Mouse (Mus musculus): Measurements from ENCODE around the gene Pisd.
"Not testable (repeated sequence)": the region's sequence is repeated elsewhere in the genome, so short reads cannot be mapped to it uniquely, and the experiment has no call there.

Gene Pisd

DNA sequence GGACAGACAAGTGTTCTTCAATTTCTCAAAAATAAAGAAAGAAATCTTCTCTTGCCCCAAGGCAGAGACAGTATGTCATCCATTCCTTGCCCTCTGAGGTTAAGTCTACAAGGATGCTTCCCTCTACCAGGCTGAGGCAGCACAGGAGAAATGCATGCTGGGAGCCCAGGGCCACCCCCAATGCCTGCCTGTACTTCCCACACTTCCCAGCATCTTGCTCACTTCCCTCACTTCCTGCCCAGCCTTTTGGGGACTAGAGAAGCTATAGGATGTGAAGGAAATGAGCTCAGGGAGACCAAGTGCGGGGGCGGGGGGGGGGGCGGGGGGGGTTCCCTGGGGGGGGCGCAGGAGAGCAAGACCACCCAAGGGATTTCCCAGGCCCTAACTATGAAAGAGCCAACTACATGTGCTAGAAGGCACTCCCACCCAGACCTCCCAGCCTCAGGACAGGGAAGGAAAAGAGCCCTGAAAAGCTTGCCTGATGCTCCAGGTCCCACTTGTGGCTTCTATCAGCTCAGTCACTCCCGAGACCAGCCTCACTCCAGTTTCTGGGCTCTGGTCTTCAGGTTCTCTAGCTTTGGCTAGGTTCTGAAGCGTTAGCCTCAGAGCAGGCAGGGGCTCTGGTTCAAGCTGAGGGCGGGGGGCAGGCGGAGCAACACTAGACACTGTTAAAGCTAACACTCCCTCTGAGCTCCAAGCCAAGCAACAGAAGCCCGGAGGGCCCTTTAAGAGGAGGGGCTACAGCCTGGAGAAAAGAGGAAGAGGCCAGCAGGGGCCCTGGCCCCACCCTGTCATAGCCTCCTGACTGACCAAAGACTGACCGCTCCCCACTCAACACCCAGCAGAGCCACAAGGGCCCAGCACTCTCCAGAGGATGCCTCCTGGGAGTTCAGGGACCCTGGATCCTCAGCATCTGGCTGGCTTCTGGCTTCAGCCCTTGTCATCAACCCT is 39.5 kb downstream of the Pisd start:
- DNase-seq: peak; percentile 73 to 79

DNA sequence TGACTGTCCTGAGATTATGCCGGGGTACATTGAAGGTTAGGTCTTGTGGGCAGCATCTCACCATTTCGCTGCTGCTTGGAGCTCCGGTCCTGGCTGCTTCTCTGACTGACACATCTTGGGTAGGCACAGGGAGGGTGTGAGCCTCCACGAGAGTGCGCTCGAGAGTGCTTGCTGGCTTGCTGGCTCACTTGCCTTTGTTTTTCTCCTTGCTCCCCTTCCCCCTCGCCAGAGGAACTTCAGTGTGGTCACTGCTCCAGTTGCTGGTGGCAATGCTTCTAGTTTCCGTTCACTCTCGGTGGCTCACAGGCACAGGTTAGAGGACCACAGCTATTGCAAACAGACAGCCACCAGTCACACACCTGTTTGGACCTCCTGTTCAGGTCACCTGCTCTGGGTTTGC is 43.3 kb downstream of the Pisd start:
- no peak for DNase-seq

DNA sequence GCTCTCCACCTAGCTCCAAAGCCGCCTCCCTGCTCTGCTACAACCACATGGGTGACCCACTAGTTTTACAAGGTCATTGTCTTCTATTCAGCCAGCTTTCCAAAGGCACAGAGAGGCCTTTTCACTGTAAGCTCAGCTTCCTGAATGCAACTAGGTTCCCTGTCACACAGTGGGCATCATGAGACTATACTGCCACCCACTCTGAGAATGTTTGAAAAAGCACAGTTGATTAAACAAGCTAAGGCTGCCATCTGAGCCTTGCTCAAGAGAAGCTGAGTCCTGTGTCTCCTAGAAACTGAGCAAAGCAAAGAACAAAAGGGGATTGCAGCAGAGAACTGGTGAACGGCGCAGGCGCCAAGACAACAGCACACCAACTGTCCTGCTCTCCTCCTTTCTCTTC is 44.1 kb downstream of the Pisd start:
- not testable (repeated sequence) for DNase-seq

- not testable (repeated sequence) for DNase-seq
Measured at GRCm38 (mm10) chr5:32740850-32741249, 44.6 kb downstream of the Pisd start.

DNA sequence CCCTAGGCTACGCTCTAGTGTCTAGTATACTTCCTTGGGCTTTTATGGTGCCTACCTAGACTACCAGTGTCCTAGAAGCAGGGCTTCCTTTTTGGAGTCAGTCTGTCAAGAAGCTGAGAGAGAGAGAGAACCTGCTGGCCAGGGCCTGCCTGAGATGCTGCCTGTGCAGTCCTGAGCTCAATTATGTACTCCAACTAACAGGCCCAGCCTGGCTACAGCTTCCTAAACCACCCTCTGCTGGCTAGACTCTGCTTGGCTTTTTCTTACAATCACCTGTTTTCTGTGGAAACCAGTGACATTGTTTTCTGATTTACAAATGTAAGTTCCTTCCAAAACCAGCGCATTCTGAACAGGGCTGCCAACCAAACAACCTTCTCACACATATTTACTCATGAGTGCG is 45.3 kb downstream of the Pisd start:
- DNase-seq: no peak

DNA sequence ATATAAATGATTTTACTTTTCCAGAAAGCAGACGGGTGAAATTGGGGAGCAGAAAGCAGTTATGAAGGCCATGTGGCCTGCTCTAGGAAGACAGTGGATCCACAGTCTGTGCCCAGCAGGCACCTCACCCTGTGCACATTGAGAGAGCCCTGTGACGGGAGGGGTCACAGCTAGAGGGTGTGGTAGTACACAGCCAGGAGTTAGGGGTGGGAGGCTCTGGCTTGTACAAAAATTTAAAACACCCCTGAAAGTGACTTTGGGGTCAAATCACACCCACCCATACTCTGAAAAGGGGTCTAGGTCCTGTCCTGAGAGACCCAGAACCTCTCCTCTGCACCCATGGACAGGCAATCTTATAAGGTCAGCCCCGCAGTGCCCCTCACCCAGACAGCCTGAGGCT is 48.7 kb downstream of the Pisd start:
- DNase-seq: not testable (repeated sequence)

DNA sequence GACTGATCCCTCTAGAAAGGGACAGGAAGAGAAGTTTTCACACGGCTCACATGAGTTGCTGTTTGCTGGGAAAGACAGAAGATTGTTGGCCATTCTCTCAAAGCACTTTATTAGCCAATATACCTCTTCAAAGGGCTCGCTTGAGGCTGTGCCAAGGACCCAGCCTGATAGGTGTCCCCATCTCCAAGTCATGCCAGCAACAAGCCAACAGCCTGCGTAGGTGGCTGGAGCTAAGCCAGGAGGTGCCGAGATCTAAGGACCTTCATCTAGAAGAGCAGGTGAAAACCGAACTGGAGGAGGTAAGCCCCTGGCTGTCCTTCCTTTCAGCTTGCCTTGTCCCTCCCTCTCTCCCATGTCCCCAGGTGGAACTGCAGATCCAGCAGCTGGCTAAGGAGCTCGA is 49.7 kb downstream of the Pisd start:
- no peak for DNase-seq

- DNase-seq: not testable (repeated sequence)
Measured at GRCm38 (mm10) chr5:32733892-32734291, 51.6 kb downstream of the Pisd start.

DNA sequence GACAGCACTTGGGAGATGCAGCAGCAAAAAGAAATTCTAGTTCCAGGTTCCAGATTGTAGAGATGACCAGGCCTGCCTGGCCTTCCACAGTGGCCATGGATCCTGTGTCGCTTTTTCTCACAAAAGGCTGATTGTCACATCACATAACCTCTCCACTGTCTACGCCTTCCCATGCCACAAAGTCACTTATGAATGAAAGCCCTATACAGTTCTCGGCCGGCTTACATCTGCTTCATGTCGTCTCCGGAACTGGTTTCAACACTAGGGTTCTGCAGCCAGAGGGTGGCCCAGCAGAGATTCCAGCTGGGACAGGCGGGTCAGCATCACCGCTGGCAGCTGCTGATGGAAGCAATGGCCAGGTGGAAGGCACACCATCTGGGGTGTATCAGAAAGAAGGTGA is 56.6 kb downstream of the Pisd start:
- no peak for DNase-seq

GRCm38 (mm10) chr5:32728300-32728699 is 57.1 kb downstream of the Pisd start:
- DNase-seq: no peak

DNA sequence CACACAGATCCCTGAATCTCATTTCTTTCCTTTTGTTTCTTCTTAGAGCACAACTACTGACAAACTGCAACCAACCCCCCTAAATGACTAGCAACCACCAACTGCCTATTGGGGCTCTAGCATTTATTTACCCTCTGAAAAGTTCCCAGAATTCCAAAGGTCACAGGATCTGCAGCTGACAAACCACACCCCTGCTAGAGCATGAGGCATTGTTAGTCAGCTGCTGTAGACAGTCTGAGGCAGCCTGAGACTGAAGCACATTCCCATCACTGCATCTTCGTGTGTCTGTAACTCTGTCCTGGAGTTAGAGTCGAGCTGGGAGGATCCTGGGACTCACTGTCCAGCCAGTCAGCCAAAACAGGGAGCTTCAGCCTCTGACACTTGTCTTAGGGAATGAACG is 60.0 kb downstream of the Pisd start:
- peak; percentile 24 to 60 for DNase-seq

DNA sequence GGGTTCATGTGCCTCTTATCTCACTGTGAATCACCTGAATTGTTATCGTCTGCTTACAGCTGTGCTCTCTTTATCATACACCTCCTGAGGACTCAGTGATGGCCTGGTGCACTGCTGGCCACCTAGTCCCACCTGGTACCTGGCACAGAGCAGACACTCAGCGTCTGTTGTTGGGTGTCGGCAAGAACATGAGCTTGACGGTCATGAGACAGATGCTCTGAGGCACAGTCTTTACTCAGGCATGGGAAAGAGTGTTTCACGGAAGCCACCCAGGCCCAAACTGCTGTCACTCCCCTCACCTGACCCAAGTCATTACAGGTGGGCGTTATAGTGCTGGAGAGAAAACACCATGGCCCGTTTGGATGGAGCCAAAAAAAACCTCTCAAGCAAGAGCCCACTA is 61.5 kb downstream of the Pisd start:
- DNase-seq: no peak

GRCm38 (mm10) chr5:32722711-32723110 is 62.7 kb downstream of the Pisd start:
- DNase-seq: not testable (repeated sequence)

- DNase-seq: no peak
Measured at GRCm38 (mm10) chr5:32722263-32722662, 63.2 kb downstream of the Pisd start.

DNA sequence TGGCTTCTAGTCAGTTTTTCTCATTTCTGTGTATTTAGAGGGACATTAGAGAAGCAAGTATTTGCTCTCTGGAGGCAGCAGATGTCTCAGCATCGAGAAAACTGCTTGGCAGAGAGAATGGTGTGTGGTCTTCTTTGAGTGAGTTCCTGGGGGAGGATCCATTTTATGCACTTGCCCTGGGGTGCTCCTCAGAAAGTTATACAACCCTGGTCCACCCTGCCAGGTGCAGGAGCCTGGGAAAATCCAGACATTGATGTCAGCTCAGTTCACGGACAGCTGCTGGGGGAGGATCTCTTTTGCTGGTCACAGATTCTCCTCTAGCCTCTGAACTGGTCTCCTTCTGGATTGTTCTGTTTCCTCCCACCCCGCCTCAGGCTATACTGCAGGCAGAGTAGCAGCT is 64.1 kb downstream of the Pisd start:
- no peak for DNase-seq

GRCm38 (mm10) chr5:32720416-32720815 is 65.0 kb downstream of the Pisd start:
- no peak for DNase-seq

- DNase-seq: no peak
Measured at GRCm38 (mm10) chr5:32718916-32719315, 66.5 kb downstream of the Pisd start.

DNA sequence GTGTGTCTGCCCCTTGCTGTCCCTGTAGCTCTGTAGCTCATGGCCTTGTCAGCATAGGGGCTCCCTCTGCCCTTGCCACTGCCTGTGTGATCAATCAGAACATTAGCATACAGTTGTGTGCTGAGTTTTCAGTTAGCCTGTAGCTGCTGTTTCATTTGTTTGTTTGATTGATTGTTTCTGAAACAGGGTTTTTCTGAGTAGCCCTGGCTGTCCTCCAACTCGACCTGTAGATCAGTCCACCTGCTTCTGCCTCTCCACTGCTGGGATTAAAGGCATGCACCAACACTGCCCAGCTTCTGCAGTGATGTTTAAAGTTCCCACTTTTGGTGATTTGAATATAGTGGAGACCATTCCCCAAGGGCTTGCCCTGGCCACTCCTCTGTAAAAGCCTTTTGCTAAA is 67.7 kb downstream of the Pisd start:
- DNase-seq: no peak

DNA sequence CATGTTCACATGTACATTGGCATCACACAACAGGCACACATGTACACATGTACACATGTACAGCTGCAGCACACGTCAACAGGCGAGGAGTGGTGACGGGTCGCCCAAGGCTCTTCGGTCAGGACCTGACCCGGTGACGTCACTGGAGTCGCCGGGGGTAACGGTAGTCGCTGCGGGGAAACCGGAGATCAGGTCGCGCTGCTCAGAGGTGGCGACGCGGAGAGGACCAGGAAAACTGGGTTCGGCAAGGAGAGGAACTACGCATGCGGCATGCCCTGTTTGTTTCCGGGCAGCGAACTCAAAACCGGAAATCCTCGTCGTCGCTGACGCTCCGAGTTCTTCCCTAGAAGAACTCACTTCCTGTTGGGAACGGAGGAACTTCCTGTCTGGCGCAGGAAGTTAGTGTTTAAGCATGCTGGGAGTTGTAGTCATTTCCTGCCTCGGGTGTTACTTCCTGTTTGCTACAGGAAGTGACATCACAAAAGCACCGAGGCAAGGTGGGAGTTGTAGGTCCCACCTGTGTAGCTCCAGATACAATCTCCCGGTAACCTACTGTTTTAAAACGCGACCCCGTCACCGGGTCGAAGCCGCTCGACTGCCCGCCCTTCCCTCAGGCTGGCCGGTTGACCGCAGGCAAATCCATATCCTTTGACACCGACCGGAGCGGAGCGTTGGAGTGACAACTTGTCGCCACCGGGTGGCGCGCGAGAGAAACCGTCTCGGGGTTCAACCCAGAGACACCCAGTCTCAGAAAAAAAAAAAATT is 71.6 kb downstream of the Pisd start:
- peak; percentile 83 to 97 for DNase-seq

- peak in 1 of 2 experiments; percentile 13 for DNase-seq
Measured at GRCm38 (mm10) chr5:32713042-32713702, 72.3 kb downstream of the Pisd start.

DNA sequence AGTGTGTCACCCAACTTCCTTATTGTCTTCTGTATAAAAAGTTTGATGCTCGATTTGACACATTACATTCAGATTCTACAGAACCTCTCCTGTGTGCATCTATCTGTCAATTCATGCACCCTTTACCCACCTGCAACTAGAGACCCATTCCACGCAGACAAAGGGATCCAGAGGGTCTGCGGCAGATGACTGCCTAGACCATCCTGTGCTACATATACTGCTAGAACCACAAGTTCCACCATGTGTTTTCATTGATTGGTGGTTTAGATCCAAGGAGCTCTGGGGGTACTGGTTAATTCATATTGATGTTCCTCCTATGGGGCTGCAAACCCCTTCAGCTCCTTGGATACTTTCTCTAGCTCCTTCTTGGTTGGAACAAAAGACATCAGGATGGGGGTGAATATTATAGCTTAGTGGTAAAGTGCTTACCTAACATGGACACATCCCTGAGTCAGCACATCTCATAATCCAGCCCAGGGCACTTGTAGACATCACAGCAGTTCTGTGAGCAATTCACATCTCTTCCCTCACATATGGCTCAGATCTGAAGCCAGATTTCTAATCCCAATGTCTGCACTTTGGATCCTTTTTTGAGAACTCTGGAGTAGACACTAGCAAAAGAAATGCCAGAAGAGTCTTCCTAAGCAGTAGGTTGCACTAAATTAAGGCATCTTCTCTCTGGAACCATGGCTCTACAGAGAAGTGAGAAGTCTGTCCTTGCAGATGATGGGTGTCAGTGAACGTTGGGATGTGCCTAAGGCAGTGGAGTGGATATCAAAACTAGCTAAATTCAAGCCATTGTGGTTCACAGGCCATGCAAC is 73.0 kb downstream of the Pisd start:
- DNase-seq: no peak

GRCm38 (mm10) chr5:32711485-32711884 is 74.0 kb downstream of the Pisd start:
- no peak for DNase-seq
